Mouse (Mus musculus) lung, embryonic 14.5 days (tissue): ENCODE measurements at regions not wholly inside any gene's neighbourhood (a gene's known extent, or its start where the extent isn't known, plus 50 kb on each side); places are given as distances from the start of the nearest gene placed in this dataset.

Source experiments
- ATAC-seq: fragments of 200-750 bp; cut with Nextera tagmentation; 2 replicates; pipeline ENCODE4 v1.8.0; 2017; ENCODE audit warnings: mild to moderate bottlenecking, moderate TSS enrichment, moderate library complexity; ENCODE audit not compliant: insufficient read depth
- DNase-seq: peaks from one replicate; pipeline ENCODE4 v3.0.0-alpha.2; 2015
- H3K27ac ChIP-seq: fragments of 300-500 bp; sonication (generic); 2 replicates; pipeline ENCODE4 v1.5.1; 2014; ENCODE audit warnings: low read depth, mild to moderate bottlenecking, moderate library complexity
- H3K27me3 ChIP-seq: fragments of 300-500 bp; sonication (generic); 2 replicates; pipeline ENCODE4 v1.6.1; 2014; ENCODE audit warnings: low read length, control low read depth; ENCODE audit not compliant: insufficient read depth
- H3K36me3 ChIP-seq: fragments of 300-500 bp; sonication (generic); 2 replicates; pipeline ENCODE4 v1.6.1; 2014; ENCODE audit warnings: control low read depth; ENCODE audit not compliant: insufficient read depth
- H3K4me1 ChIP-seq: fragments of 300-500 bp; sonication (generic); 2 replicates; pipeline ENCODE4 v1.6.1; 2014; ENCODE audit warnings: antibody characterized with exemption, control low read depth; ENCODE audit not compliant: insufficient read depth
- H3K4me2 ChIP-seq: fragments of 300-500 bp; sonication (generic); 2 replicates; pipeline ENCODE4 v1.6.1; 2014; ENCODE audit warnings: mild to moderate bottlenecking
- H3K4me3 ChIP-seq: fragments of 300-500 bp; sonication (generic); 2 replicates; pipeline ENCODE4 v1.5.1; 2014; ENCODE audit warnings: low read depth, low read length
- H3K9ac ChIP-seq: fragments of 300-500 bp; sonication (generic); 2 replicates; pipeline ENCODE4 v1.6.1; 2014
- H3K9me3 ChIP-seq: fragments of 300-500 bp; sonication (generic); 2 replicates; pipeline ENCODE4 v1.6.1; 2016; ENCODE audit warnings: low read depth, low read length, control low read depth
- CTCF ChIP-seq: IDR thresholded peaks from 2 replicates; pipeline ENCODE4 v1.5.1; 2016; ENCODE audit warnings: antibody characterized with exemption, low read depth
- WGBS: fragments of 180-500 bp; shearing (Covaris S2); extraction: QIAGEN DNeasy Blood & Tissue Kit; methylation state at CpG from one replicate; pipeline ENCODE4 v1.1.7; 2014; 5-methylcytosine and 5-hydroxymethylcytosine counted together

DNA sequence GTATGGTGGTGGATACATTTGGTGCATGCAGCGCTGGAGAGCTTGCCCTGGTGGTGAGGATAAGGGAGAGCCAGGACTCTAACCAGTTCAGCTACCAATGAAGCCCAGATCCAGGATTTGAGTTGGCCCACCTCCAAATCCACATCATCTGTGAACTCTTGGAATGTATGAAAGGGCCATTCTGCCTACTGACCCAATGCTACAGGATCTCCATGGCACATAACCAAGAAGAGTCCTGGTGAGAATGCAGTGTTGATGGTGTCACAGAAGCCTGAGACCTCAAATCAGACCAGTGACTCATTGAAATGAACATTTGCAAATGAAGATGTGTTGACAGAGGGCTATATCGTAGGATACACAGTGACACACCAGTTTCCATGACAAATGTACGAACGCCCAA, 121.0 kb upstream of the Slitrk5 start:
- DNase-seq (no peak), ATAC-seq (no peak)
- TF ChIP-seq CTCF, result no peak
- H3K9me3 ChIP-seq, result no peaks in the 10 kb centered on the region
- H3K4me2 ChIP-seq, result no peak overlapping the region
- no peaks in the 10 kb centered on the region for H3K27me3 ChIP-seq
- 78% methylated on average over 4 of the region's 4 CpGs for WGBS
- H3K9ac ChIP-seq, result no peak overlapping the region
- no peaks in the 10 kb centered on the region for H3K4me1 ChIP-seq
- H3K4me3 ChIP-seq, result no peak overlapping the region
- H3K27ac ChIP-seq, result no peak overlapping the region
- no peaks in the 10 kb centered on the region for H3K36me3 ChIP-seq

DNA sequence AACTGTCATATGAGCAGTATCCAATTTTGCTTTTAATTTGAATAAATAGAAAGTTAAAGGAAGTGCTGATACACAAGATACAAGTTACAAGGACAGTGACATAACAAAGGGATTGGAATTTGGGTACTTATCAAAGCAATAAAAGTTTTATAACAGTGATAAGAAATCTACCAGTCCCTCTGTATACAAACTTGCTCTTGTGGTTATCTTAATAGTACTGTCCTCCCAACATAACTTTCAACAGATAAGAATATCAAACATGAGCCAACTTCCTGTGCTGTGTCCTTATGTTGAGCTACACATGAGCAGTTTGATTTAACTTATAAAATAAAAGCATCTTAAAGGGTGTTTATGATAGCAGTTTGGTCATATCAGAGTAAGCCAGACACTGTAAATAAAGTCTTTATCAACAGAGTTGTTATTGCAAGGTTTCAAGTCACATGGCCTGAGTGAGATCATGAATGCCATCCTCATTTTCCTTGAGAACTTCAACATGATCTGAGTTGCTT, 105.5 kb upstream of the Slitrk5 start:
- Histone ChIP-seq H3K4me2 (no peak overlapping the region), H3K4me3 (no peak overlapping the region), H3K4me1 (no peaks in the 10 kb centered on the region), H3K27ac (no peak overlapping the region), H3K9ac (no peak overlapping the region), H3K27me3 (no peaks in the 10 kb centered on the region), H3K9me3 (no peaks in the 10 kb centered on the region), H3K36me3 (no peaks in the 10 kb centered on the region)
- DNase-seq (no peak), ATAC-seq (no peak)
- no peak for TF ChIP-seq CTCF

- no peak for ATAC-seq
- no peaks in the 10 kb centered on the region for H3K27me3 ChIP-seq
- no peaks in the 10 kb centered on the region for H3K9me3 ChIP-seq
- no peak overlapping the region for H3K27ac ChIP-seq
- TF ChIP-seq CTCF, result no peak
- H3K36me3 ChIP-seq, result no peaks in the 10 kb centered on the region
- H3K4me1 ChIP-seq, result no peaks in the 10 kb centered on the region
- H3K4me3 ChIP-seq, result no peak overlapping the region
- no peak overlapping the region for H3K4me2 ChIP-seq
- no peak for DNase-seq
- no peak overlapping the region for H3K9ac ChIP-seq
Measured at GRCm38 (mm10) chr14:111577470-111577869, 97.4 kb upstream of the Slitrk5 start.

GRCm38 (mm10) chr14:111583076-111583475, 91.8 kb upstream of the Slitrk5 start:
- no peak overlapping the region for H3K4me2 ChIP-seq
- 71% methylated on average over 6 of the region's 6 CpGs for WGBS
- no peak for ATAC-seq
- no peaks in the 10 kb centered on the region for H3K9me3 ChIP-seq
- H3K27ac ChIP-seq, result no peak overlapping the region
- DNase-seq, result peak; percentile 15
- H3K36me3 ChIP-seq, result no peaks in the 10 kb centered on the region
- no peaks in the 10 kb centered on the region for H3K27me3 ChIP-seq
- H3K4me3 ChIP-seq, result no peak overlapping the region
- TF ChIP-seq CTCF, result no peak
- no peak overlapping the region for H3K9ac ChIP-seq
- H3K4me1 ChIP-seq, result no peaks in the 10 kb centered on the region

DNA sequence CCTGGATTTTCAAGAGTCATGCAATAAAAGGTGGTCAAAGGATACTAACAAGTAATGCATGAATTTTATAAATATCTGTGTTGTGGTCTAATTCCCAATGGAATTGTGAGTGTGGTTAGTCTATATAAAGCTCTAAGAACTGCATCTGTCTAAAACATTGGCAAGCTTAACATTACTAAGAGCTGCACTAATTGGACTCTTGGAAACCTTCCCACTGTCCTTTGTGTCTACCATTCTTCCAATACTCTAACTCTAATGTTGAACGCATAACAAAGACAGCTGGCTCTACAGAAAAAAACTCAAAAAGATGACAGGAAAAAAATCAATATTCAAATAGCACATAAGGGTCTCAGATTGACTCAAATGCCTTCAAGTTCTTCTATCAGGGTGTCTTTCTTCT, 58.1 kb upstream of the Slitrk5 start:
- H3K9me3 ChIP-seq, result no peaks in the 10 kb centered on the region
- no peaks in the 10 kb centered on the region for H3K36me3 ChIP-seq
- H3K4me1 ChIP-seq, result no peaks in the 10 kb centered on the region
- no peak overlapping the region for H3K9ac ChIP-seq
- no peak for TF ChIP-seq CTCF
- no peak overlapping the region for H3K4me2 ChIP-seq
- 77% methylated on average over 1 of the region's 1 CpGs for WGBS
- H3K4me3 ChIP-seq, result no peak overlapping the region
- no peaks in the 10 kb centered on the region for H3K27me3 ChIP-seq
- ATAC-seq, result no peak
- H3K27ac ChIP-seq, result no peak overlapping the region
- no peak for DNase-seq

DNA sequence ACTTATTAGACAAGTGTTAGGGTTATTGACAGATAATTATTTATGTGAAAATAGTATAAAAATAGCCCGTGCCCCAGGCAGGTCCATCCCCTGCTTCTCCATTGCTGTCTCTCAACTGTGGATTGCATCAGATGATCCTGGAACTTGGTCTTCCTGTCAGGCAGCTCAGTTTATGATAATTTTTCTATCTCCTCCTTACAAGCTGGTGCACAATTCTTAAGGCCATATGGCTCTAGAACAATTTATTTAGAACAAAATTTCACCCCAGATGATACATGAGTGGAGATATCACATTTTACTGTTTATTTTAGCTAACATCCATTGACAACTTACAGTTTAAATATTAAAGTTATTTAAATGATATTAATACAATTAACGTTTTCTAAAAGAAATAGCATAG, 54.1 kb upstream of the Slitrk5 start:
- no peaks in the 10 kb centered on the region for H3K27me3 ChIP-seq
- DNase-seq, result no peak
- TF ChIP-seq CTCF, result no peak
- no peak overlapping the region for H3K4me2 ChIP-seq
- no peaks in the 10 kb centered on the region for H3K36me3 ChIP-seq
- 66% methylated on average over 2 of the region's 2 CpGs for WGBS
- H3K4me1 ChIP-seq, result no peaks in the 10 kb centered on the region
- no peak overlapping the region for H3K4me3 ChIP-seq
- no peak overlapping the region for H3K9ac ChIP-seq
- no peak overlapping the region for H3K27ac ChIP-seq
- H3K9me3 ChIP-seq, result no peaks in the 10 kb centered on the region
- no peak for ATAC-seq
